Mouse (Mus musculus): ENCODE measurements around the gene Dhfr. TPM values are rescaled to one million over a fixed set of nuclear protein-coding genes. Genes with fewer than 3 reads are reported as not detected.

The Dhfr gene
- polyA plus RNA-seq (2015; fragmentation: Nextera tagmentation; extraction: Ambion mirVana), result 16.5 and 17.9 TPM in 2 replicates

DNA sequence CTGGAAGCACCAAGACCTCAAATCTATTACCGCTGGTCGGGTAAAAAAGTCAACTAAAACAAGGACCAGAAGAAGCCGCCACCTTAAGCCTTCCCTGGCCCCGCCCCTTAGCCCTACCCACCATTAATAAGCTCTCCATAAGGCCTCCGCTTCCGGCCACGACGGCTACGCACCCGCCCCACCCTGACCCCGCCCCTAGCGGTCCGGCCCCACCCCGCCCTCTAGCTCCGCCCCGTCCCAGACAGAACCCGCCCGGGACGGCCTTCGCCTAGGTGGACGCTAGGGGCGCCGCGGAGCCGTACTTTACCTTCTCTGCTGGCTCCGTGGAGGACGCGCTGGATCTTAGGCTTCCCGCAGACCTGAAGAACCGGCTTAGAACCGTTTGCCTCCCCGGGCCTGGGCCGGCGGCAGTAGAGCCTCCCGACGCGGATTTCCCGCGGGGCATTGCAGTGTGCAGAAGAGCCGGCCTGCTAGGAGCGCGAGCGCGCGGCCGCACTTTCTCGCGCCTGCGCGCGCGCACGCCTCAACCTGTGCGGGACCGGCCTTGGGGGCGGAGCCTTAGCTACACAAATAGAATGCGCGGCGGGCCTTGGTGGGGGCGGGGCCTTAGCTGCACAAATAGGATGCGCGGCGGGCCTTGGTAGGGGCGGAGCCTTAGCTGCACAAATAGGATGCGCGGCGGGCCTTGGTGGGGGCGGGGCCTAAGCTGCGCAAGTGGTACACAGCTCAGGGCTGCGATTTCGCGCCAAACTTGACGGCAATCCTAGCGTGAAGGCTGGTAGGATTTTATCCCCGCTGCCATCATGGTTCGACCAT, at the start of gene Dhfr, which contains the start of gene Msh3:
Dhfr (plus strand) TSS at position 271 of the 816 bp plus-strand sequence.
Msh3 (minus strand) TSS at position 548 of the 816 bp plus-strand sequence.
- Histone ChIP-seq H3K9me3 (replicated peaks; ENCODE audit: low read length) (no peaks in the 10 kb centered on the region), H3K9ac (ENCODE audit: low read depth, low read length) (peak within 1 kb of the TSS; percentile 82), H3K4me3 (replicated peaks; ENCODE audit: low read depth, low read length) (peak within 1 kb of the TSS; percentile 77), H3K4me2 (ENCODE audit: low read length) (peak within 1 kb of the TSS; percentile 97), H3K27ac (peak within 1 kb of the TSS; percentile 94), H3K4me1 (replicated peaks; ENCODE audit: insufficient read depth, low read length) (peaks cover 12% of the 10 kb centered on the region; the same call in 1 of the 2 replicates), H3K27me3 (ENCODE audit: insufficient read depth, low read length) (no peaks in the 10 kb centered on the region), H3K36me3 (ENCODE audit: insufficient read depth, low read length) (no peaks in the 10 kb centered on the region)
- TF ChIP-seq CTCF (IDR thresholded peaks at IDR 0.05; ENCODE audit: low read depth), result peak; percentile 85
- peak; percentile 97 for ATAC-seq (replicated peaks; ENCODE audit: low FRiP score, low read depth)
- under 1% methylated on average over 74 of the region's 76 CpGs for WGBS
- DNase-seq (ENCODE audit: low spot score), result peak; percentile 98

DNA sequence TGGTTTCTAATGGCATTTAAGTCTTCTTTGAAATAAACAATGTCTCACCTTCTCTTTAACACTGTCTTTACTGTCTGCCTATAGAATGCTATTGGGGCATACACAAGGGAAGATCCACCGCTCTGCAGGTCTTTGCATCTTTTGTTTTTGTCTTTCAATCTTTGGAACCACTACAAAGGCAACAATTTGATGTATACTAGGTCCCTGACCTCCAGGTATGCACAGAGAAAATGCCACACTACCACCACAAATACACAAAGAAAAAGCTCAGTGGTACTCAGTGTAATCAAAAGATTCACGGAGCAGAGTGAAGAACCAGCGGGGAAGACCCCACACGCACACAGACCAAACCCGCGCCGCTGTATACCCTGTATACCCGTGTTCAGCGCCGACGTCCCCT, 48.8 kb upstream of the Dhfr start, which contains the start of gene Gm20379:
Gm20379 (plus strand) TSS at position 301 of the 400 bp plus-strand sequence.
- no peak for TF ChIP-seq CTCF (IDR thresholded peaks at IDR 0.05; ENCODE audit: low read depth)
- Histone ChIP-seq H3K4me1 (replicated peaks; ENCODE audit: insufficient read depth, low read length) (no peaks in the 10 kb centered on the region), H3K27ac (no peak within 1 kb of the TSS), H3K4me2 (ENCODE audit: low read length) (no peak within 1 kb of the TSS), H3K9me3 (replicated peaks; ENCODE audit: low read length) (no peaks in the 10 kb centered on the region), H3K9ac (ENCODE audit: low read depth, low read length) (no peak within 1 kb of the TSS), H3K27me3 (ENCODE audit: insufficient read depth, low read length) (no peaks in the 10 kb centered on the region), H3K4me3 (replicated peaks; ENCODE audit: low read depth, low read length) (no peak within 1 kb of the TSS), H3K36me3 (ENCODE audit: insufficient read depth, low read length) (peaks cover 21% of the 10 kb centered on the region; the same call in 1 of the 2 replicates)
- ATAC-seq (replicated peaks; ENCODE audit: low FRiP score, low read depth) (no peak), DNase-seq (ENCODE audit: low spot score) (no peak)
- WGBS, result 95% methylated on average over 11 of the region's 11 CpGs

DNA sequence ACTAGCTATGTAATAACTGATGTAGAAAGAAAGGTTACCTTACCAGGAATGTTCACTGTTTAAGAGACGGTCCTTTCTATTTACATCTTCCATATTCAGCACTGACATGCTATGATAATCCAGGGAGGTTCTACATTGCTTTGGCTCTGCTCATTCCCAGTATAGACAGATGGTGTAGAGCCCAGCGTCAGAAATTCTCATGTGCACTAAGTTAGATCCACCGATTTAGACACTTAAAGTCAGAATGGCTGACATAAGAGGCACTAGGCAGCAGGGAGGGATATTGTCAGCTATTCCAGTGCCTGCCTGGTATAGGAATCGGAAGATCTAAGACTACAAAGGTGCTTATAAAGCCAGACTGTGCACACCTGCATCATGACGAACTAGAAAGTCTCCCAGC, 39.9 kb upstream of the Dhfr start:
- H3K9me3 ChIP-seq (replicated peaks; ENCODE audit: low read length), result no peaks in the 10 kb centered on the region
- H3K27ac ChIP-seq, result no peak overlapping the region
- DNase-seq (ENCODE audit: low spot score) (no peak), ATAC-seq (replicated peaks; ENCODE audit: low FRiP score, low read depth) (no peak)
- peaks cover 9% of the 10 kb centered on the region; the same call in 1 of the 2 replicates for H3K36me3 ChIP-seq (ENCODE audit: insufficient read depth, low read length)
- 83% methylated on average over 5 of the region's 5 CpGs for WGBS
- no peak overlapping the region for H3K9ac ChIP-seq (ENCODE audit: low read depth, low read length)
- H3K27me3 ChIP-seq (ENCODE audit: insufficient read depth, low read length), result no peaks in the 10 kb centered on the region
- no peak overlapping the region for H3K4me3 ChIP-seq (replicated peaks; ENCODE audit: low read depth, low read length)
- no peak for TF ChIP-seq CTCF (IDR thresholded peaks at IDR 0.05; ENCODE audit: low read depth)
- H3K4me2 ChIP-seq (ENCODE audit: low read length), result no peak overlapping the region
- no peaks in the 10 kb centered on the region for H3K4me1 ChIP-seq (replicated peaks; ENCODE audit: insufficient read depth, low read length)

DNA sequence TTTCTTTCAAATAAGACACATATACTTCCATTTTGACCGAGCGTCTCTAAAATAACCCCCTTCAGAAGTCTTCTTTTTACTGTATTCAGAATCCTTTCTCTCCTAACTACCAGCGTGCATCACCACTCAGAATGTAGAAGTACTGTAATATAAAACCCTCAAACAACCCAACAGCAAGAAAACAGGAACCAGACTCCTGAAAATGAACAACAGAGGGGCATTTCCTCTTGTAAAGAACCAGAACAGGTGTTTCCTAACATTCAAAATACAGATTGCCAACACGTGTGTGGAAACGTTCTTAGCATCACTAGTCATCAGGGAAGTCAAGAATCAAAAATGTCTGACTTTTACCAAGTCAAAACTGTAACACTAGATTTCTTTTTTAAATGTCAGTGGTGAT, 33.8 kb upstream of the Dhfr start:
- 87% methylated on average over 5 of the region's 5 CpGs for WGBS

DNA sequence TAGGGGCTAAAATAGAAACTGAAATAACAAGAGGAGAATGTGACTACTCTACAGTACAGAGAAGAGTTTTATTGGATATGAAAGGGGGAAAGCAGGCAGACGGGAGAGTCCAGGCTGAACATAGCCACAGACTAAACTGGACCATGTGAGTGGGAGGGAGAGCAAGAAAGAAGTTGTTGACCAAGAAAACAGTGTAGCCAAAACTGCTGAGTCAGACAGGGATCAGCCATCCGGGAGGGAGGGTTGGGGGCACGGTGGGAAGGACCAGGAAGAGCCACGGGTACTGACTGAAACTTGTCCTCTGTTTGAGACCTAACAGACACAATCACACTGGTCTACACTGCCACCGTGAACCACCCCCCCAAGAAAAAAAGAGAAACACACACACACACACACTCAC, 28.5 kb upstream of the Dhfr start:
- TF ChIP-seq CTCF (IDR thresholded peaks at IDR 0.05; ENCODE audit: low read depth), result no peak

More for the DNA sequence above, 33.8 kb upstream of the Dhfr start:
- no peak overlapping the region for H3K9ac ChIP-seq (ENCODE audit: low read depth, low read length)
- ATAC-seq (replicated peaks; ENCODE audit: low FRiP score, low read depth), result no peak
- H3K36me3 ChIP-seq (ENCODE audit: insufficient read depth, low read length), result no peaks in the 10 kb centered on the region
- no peak overlapping the region for H3K27ac ChIP-seq
- no peak overlapping the region for H3K4me3 ChIP-seq (replicated peaks; ENCODE audit: low read depth, low read length)
- no peak for DNase-seq (ENCODE audit: low spot score)
- no peaks in the 10 kb centered on the region for H3K9me3 ChIP-seq (replicated peaks; ENCODE audit: low read length)
- H3K27me3 ChIP-seq (ENCODE audit: insufficient read depth, low read length), result no peaks in the 10 kb centered on the region
- H3K4me2 ChIP-seq (ENCODE audit: low read length), result no peak overlapping the region
- no peak for TF ChIP-seq CTCF (IDR thresholded peaks at IDR 0.05; ENCODE audit: low read depth)
- H3K4me1 ChIP-seq (replicated peaks; ENCODE audit: insufficient read depth, low read length), result no peaks in the 10 kb centered on the region

DNA sequence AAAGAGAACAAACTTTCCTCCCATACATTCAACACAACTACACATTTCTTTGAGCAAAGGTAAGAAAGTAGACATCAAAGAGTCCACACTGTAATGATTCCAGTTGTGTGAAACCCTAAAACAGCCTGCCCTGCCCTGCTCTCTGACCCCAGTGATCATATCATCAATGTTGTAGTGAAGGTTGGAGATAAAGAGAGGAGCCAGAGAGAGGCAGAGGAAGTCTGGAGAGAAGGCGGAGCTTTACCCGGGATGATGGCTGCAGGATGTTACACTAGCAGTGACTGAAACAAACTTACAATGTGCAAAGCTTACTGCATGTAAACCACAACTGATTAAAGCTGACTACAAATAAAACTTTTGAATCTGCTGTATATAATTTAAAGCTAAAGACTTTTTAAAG, 26.5 kb upstream of the Dhfr start:
- 84% methylated on average over 2 of the region's 2 CpGs for WGBS
- H3K27me3 ChIP-seq (ENCODE audit: insufficient read depth, low read length), result no peaks in the 10 kb centered on the region
- no peak for TF ChIP-seq CTCF (IDR thresholded peaks at IDR 0.05; ENCODE audit: low read depth)
- H3K27ac ChIP-seq, result no peak overlapping the region
- no peak overlapping the region for H3K4me2 ChIP-seq (ENCODE audit: low read length)
- no peak for DNase-seq (ENCODE audit: low spot score)
- H3K9ac ChIP-seq (ENCODE audit: low read depth, low read length), result no peak overlapping the region
- no peaks in the 10 kb centered on the region for H3K9me3 ChIP-seq (replicated peaks; ENCODE audit: low read length)
- no peak overlapping the region for H3K4me3 ChIP-seq (replicated peaks; ENCODE audit: low read depth, low read length)
- no peaks in the 10 kb centered on the region for H3K36me3 ChIP-seq (ENCODE audit: insufficient read depth, low read length)
- no peaks in the 10 kb centered on the region for H3K4me1 ChIP-seq (replicated peaks; ENCODE audit: insufficient read depth, low read length)
- no peak for ATAC-seq (replicated peaks; ENCODE audit: low FRiP score, low read depth)

More for the DNA sequence above, 28.5 kb upstream of the Dhfr start:
- Histone ChIP-seq H3K27me3 (ENCODE audit: insufficient read depth, low read length) (no peaks in the 10 kb centered on the region), H3K4me2 (ENCODE audit: low read length) (no peak overlapping the region), H3K9ac (ENCODE audit: low read depth, low read length) (no peak overlapping the region), H3K4me3 (replicated peaks; ENCODE audit: low read depth, low read length) (no peak overlapping the region), H3K27ac (no peak overlapping the region), H3K9me3 (replicated peaks; ENCODE audit: low read length) (no peaks in the 10 kb centered on the region), H3K36me3 (ENCODE audit: insufficient read depth, low read length) (no peaks in the 10 kb centered on the region), H3K4me1 (replicated peaks; ENCODE audit: insufficient read depth, low read length) (no peaks in the 10 kb centered on the region)
- 35% methylated on average over 5 of the region's 5 CpGs for WGBS
- DNase-seq (ENCODE audit: low spot score) (peak; percentile 9), ATAC-seq (replicated peaks; ENCODE audit: low FRiP score, low read depth) (0 out of 2 replicates have a peak, but pooled peaks have one; percentile 17)

Measured in kidney, postnatal 0 days (tissue).